Mouse (Mus musculus): ENCODE measurements at regions not wholly inside any gene's neighbourhood (a gene's known extent, or its start where the extent isn't known, plus 50 kb on each side); places are given as distances from the start of the nearest gene placed in this dataset.
"Not testable (repeated sequence)": the region's sequence is repeated elsewhere in the genome, so short reads cannot be mapped to it uniquely, and the experiment has no call there.

GRCm38 (mm10) chr13:52198649-52199348 lies 332.3 kb downstream of the Diras2 start:
- DNase-seq (ENCODE audit: low spot score) = no peak

GRCm38 (mm10) chr13:52202372-52202771 lies 328.7 kb downstream of the Diras2 start:
- no peak for DNase-seq (ENCODE audit: low spot score)

- DNase-seq (ENCODE audit: low spot score) = no peak
Observed at GRCm38 (mm10) chr13:52205951-52206350, 325.1 kb downstream of the Diras2 start.

GRCm38 (mm10) chr13:52216343-52216742 lies 314.7 kb downstream of the Diras2 start:
- no peak for DNase-seq (ENCODE audit: low spot score)

GRCm38 (mm10) chr13:52217066-52217465 lies 314.0 kb downstream of the Diras2 start:
- DNase-seq (ENCODE audit: low spot score) = no peak

- DNase-seq (ENCODE audit: low spot score) = no peak
Observed at GRCm38 (mm10) chr13:52217741-52218140, 313.3 kb downstream of the Diras2 start.

- no peak for DNase-seq (ENCODE audit: low spot score)
Observed at GRCm38 (mm10) chr13:52222315-52223097, 308.6 kb downstream of the Diras2 start.

- peak; percentile 9 for DNase-seq (ENCODE audit: low spot score)
Observed at GRCm38 (mm10) chr13:52223098-52223962, 307.7 kb downstream of the Diras2 start.

- no peak for DNase-seq (ENCODE audit: low spot score)
Observed at GRCm38 (mm10) chr13:52233971-52234370, 297.1 kb downstream of the Diras2 start.

GRCm38 (mm10) chr13:52236105-52236504 lies 295.0 kb downstream of the Diras2 start:
- DNase-seq (ENCODE audit: low spot score) = no peak

GRCm38 (mm10) chr13:52239563-52239962 lies 291.5 kb downstream of the Diras2 start:
- DNase-seq (ENCODE audit: low spot score) = no peak

- DNase-seq (ENCODE audit: low spot score) = no peak
Observed at GRCm38 (mm10) chr13:52241761-52242160, 289.3 kb downstream of the Diras2 start.

- DNase-seq (ENCODE audit: low spot score) = no peak
Observed at GRCm38 (mm10) chr13:52249492-52249891, 281.6 kb downstream of the Diras2 start.

- DNase-seq (ENCODE audit: low spot score) = no peak
Observed at GRCm38 (mm10) chr13:52250371-52250770, 280.7 kb downstream of the Diras2 start.

GRCm38 (mm10) chr13:52252303-52252702 lies 278.8 kb downstream of the Diras2 start:
- no peak for DNase-seq (ENCODE audit: low spot score)

GRCm38 (mm10) chr13:52252726-52253125 lies 278.4 kb downstream of the Diras2 start:
- DNase-seq (ENCODE audit: low spot score) = not testable (repeated sequence)

- peak; percentile 15 for DNase-seq (ENCODE audit: low spot score)
Observed at GRCm38 (mm10) chr13:52253138-52253537, 277.9 kb downstream of the Diras2 start.

GRCm38 (mm10) chr13:52254185-52254584 lies 276.9 kb downstream of the Diras2 start:
- peak; percentile 24 for DNase-seq (ENCODE audit: low spot score)

GRCm38 (mm10) chr13:52255697-52256096 lies 275.4 kb downstream of the Diras2 start:
- no peak for DNase-seq (ENCODE audit: low spot score)

- DNase-seq (ENCODE audit: low spot score) = no peak
Observed at GRCm38 (mm10) chr13:52258373-52258772, 272.7 kb downstream of the Diras2 start.

GRCm38 (mm10) chr13:52262949-52263550 lies 268.0 kb downstream of the Diras2 start:
- no peak for DNase-seq (ENCODE audit: low spot score)

- DNase-seq (ENCODE audit: low spot score) = no peak
Observed at GRCm38 (mm10) chr13:52268279-52268678, 262.8 kb downstream of the Diras2 start.

All from layer of hippocampus, adult 9-10 months (tissue).